Mouse (Mus musculus) small intestine, adult 2 months (tissue): ENCODE results near the gene Dhrs7b.

ENCODE experiments used
- CTCF ChIP-seq: fragments of 200-500 bp; IDR thresholded peaks from 2 replicates; pipeline ENCODE4 v1.5.1; 2012; ENCODE audit warnings: low read depth, mild to moderate bottlenecking, control low read depth, inconsistent platforms, low read length, moderate library complexity, mixed read lengths; ENCODE audit not compliant: insufficient replicate concordance, insufficient read length; ENCODE audit errors: extremely low read depth
- POLR2A ChIP-seq: fragments of 200-500 bp; IDR thresholded peaks from 2 replicates; pipeline ENCODE4 v1.6.1; 2012; ENCODE audit warnings: low read depth, mild to moderate bottlenecking, control low read depth, inconsistent platforms, low read length, moderate library complexity

- TF ChIP-seq POLR2A (no peak), CTCF (no peak)
Measured at GRCm38 (mm10) chr11:60878056-60878612, 47.7 kb downstream of the Dhrs7b start.
